Mouse (Mus musculus) thymus, postnatal 0 days (tissue): ENCODE measurements at regions not wholly inside any gene's neighbourhood (a gene's known extent, or its start where the extent isn't known, plus 50 kb on each side); places are given as distances from the start of the nearest gene placed in this dataset.
A peak's percentile ranks its signal among the peaks of the same experiment; 100 is the strongest.

Experiments used
- DNase-seq: peaks from one replicate; pipeline ENCODE4 v3.0.0-alpha.2; 2015; ENCODE audit warnings: low spot score

DNA sequence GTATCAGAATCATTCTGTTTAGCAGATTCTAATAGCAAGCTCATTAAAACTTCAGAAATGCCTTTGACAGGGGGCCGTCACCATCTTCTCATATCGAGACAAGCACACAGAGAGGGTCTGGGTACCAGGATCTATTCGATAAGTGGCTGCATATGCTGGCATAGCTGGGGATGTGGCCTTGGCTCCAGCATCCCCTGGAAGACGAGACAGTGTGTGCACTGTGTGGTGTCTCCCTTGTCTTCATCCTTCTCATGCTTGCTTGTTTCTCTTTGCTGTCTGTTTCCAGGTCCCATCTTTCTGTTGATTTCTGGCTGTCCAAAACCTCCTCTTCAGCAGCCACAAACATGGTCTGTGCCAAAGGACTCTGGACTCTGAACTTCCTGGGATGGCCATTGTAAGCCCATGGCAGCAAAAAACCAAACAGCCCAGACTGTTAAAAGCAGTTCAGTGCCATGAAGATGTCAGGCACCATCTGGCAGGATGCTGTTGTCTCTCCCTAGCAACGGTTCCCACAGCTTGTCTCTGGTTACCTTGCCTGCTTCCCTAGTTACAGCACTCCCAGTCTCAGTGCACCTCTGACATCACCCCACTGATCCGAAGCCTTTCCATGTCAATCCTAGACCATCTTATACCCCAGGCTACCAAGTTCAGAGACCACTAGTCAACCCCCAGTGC is 56.5 kb downstream of the Kctd12 start:
- DNase-seq = no peak

DNA sequence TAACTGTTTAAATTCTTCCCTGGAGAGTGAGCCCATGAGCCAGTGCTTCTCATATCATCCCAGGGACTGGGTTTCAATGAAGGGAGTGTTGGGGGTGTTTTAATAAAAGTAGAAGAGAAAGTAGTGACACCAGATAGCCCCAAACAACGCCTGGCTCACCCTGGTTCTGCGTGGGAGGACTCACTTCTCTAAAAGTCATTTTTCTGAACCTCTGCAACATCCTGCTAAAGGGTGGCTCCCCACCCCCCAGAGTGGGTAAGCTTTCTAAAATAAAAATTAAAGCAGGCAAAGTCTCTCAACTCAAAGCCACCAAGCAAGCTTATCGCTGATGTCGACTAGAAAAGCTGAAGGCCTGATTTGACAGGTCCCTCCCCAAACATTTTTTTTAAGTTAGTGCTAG is 57.8 kb downstream of the Kctd12 start:
- DNase-seq = no peak

DNA sequence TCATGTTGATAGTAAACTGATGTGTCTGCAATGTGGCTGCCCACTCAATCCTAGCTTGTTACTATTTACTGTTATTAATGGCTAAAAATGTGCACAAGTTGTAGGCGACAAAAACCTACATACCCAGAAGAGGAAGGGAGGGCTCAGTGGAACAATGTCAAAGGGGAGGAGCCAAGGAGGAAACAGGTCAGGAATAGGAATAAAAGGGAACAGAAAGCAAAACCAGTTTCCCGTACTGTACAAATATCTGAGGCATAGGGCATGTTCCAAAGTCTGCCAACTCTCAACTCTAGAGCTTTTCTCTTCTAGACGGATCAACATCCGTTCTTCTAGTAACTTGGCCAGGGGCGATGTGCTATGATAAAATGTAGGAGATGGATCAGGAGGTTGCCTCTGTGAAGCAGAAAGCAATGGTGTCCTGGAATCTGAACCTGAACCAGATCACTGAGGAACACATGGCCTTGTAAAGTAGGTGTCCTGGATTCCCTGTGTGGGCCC is 59.9 kb downstream of the Kctd12 start:
- no peak for DNase-seq

DNA sequence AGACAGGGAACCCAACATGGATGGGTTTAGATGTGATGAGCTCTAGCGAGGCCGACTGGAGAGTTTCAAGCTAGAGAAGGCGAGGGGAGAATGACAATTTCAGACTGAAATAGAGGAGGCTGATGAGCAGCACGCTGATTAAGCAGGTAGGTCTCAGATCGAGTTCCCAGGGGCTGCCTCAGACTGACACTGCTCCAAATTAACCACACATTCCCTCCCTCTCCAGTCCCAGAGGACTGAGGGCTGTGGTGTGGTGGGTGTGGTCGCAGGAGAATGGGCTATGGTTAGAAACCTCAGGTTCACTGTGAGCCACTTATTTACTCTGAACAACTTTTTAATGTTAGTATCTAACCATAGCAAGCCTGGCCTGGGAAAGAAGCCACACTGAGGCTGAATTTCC is 62.0 kb downstream of the Kctd12 start:
- no peak for DNase-seq

DNA sequence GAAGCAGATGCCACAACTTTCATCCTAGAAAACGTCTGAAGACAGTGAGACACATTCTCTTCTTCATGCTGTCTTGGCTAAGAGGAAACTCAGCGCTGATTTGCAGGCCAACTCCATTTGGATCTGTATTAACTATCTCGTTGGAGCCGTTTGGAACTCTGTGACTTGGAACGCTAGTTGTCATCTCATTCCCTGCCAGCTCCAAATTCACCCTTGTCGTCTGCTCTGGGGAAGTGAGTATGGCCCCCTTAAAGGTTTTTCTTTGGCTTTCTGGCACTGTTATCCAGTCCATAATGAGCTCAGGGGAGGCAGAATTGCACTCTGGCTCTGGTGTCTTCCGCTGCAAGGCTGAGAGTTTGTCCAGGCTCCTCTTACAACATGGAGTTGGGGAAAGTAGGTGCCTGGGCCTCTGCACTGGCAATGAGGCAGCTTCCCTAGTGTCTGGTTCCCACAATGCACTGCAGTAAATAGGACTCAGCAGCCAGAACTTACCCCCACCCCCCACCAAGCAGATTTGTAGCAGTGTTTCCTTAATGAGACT is 63.1 kb downstream of the Kctd12 start:
- DNase-seq = no peak

DNA sequence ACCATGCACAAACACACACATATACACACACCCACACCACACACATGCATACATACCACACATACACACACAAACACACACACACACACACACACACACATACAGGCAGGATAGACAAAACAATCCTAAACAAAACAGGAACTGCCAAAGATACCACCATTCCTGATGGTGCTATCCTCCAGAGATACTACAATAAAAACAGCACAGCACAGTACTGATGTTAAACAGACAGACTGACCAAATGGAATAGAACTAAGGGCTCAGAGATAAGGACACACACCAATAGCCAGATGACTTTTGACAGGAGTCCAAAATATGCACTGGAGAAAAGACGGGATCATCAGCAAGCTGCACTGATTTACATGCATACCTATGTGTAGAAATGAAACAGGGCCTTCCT is 64.5 kb downstream of the Kctd12 start:
- no peak for DNase-seq

DNA sequence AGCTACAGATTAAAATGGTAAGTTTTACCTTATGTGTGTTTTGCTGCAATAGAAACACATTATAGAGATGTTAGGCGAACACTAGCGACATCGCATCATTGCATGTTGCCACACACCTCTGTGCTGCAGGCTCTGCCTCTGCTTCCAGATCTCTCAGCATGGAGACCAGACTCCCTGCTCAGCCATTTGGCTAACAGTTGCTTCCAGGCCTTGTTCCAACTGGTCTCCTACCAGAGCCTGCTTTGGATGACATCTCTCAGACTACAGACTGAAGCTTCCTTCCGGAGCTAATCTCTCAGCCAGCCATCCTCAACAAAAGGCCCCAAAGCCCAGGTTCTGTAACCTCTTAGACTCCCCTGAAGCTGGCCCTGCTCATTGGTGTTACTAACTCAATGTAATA is 66.5 kb downstream of the Kctd12 start:
- DNase-seq = no peak

DNA sequence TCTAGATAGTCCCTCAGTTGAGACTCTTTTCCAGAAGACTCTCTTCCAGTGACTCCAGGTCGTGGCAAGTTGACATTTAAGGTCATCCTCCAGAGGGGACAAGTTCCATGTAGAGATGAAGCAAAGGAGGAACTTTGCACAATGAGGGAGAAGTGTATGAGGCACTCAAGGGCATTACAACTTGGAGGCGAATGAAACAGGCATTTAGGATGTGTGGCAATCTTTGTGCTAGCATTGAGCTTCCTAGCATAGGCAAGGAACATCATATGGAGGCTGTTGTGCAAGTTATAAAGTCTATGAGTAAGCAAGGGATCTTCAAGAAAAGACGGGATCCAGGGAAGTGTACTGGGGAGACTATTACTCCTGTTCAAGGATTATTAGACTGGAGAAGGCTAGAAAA is 70.9 kb downstream of the Kctd12 start:
- no peak for DNase-seq

DNA sequence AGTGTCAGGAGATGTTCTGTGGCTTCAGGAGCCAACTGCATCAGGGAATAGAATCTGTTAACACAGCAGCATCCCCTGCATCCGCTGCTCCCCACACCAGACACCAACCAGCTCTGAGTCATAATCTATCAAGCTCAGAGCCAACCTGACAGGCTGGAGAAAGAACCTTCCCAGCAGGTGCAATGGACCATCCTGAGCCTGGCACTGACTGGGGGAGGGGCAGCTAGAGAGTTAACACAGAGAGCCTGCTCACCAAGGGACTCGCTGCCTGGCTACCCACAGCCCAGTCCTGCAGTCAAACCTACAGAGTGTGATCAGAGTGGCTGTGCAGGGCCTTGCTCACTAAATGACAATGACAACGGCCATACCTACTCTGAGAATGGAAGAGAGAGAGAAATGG is 73.4 kb downstream of the Kctd12 start:
- DNase-seq = no peak

DNA sequence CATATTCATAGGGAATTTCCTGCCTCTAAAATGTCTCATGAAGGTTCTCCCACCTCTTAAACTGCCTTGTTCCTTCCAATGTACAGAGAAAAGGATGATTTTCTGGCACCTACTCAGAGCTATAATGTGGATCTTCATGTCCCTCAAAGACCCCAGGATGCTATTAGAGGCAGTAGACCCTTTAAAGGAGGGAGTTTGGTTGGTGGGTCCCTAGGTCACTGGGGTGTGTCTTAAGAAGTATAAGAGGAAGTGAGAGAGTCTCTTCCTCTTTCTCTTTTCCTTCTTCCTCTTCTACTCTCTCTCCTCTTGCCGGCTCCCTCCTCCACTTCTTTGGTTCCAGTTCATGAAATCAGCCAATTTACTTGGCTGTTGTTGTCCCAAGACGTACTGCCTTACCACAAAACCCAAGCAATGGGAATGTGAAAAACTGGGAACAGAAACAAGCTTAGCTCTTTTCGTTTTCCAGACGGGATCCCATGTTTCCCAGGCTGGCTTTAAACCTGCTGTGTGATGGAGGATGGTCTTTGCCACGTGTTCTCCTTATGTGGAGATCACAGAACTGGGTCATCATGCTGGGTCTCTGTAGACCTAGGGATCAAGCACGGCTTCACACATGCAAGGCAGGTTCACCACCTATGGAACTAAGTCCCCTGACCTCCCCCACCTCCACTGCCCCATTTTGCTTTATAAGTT is 74.9 kb downstream of the Kctd12 start:
- DNase-seq = no peak

DNA sequence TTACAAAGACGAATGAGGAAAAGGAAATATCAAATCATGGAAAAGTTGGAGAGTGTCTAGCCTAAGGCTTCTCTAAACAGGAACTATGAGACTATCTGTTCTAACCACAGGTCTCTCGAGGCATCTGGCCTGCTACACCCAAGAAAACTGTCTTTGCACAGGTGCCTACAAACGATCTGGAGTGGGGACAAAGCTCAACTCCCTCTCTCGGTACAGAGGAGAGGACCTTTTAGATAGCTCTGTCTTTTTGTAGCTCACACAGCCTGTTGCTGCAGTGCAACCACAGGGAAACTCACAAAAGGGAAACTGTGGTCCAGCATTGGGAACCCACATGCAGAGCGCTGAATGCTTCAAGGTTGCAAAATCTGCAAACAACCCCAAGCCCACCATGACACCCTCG is 75.6 kb downstream of the Kctd12 start:
- peak; percentile 45 for DNase-seq

DNA sequence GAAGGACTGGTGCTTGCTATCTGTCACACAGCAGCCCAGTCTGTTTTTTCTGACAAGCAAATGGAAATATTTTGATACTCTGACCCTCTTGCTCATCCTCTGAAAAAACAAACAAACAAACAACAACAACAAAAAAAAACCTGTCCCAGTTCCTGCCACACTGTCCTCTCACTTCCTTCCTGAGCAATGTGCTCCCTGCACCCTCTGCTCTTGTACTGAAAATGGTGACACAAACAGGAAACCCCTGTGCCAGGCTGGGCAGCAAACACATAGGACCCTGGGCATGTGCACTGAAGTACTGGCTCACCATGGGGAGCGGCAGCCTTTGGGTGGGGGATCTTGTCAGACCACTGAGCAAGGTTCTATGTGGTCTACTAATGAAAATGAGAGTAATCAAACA is 76.2 kb downstream of the Kctd12 start:
- DNase-seq = peak; percentile 32

DNA sequence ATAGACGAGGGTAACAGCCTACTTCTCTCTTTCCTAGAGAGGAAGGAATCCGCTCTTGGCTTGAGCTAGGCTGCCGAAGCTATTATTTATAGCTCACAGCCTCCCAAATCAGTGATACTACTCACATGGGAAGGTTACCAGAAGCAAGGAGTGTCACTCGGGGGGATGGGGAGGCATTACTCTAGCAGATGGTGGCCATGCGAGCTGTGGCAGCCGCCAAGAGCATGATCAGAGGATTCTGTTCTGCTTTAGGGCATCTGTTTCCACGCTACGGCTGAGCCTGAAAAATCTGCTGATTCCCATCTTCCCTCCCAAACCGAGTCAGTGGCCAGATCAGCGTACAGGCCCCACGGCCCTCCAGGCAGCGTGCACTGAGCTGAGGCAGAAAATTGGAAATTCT is 79.5 kb downstream of the Kctd12 start:
- no peak for DNase-seq

DNA sequence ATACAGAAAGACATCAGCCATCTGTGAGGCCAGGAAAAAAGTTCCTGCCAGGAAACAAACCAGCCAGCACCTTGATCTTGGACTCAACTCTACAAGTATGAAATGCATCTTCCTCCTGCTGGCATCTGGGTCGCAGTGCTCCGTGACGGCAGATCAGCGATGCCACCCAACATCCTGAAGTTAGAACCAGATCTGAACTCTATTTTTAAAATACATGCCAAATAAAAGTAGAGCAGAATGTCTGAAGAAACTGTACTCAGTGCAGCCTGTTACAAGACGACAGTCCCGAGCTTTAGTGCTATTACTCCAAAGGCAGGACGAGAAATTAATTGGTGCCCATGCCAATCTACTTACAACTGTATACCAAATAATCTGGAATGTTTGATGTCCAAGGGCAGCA is 80.2 kb downstream of the Kctd12 start:
- no peak for DNase-seq

DNA sequence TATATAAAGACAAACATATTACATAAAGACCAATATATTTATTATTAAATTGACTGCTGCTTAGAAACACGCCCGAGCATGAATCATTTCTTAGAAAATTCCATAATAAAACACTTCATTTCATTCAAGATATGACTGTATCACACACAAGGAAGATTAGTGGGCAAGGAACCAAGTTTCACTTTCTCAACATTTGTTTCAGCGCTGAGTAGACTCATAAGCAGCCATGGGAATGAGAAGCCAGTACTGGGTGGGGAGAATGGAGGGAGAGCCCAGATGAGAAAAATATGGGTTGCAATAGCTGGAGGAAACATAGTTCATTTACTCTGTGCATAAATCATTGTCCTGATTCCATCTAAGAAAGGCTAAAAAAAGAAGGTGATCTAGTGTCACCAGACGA is 84.0 kb downstream of the Kctd12 start:
- DNase-seq = no peak

DNA sequence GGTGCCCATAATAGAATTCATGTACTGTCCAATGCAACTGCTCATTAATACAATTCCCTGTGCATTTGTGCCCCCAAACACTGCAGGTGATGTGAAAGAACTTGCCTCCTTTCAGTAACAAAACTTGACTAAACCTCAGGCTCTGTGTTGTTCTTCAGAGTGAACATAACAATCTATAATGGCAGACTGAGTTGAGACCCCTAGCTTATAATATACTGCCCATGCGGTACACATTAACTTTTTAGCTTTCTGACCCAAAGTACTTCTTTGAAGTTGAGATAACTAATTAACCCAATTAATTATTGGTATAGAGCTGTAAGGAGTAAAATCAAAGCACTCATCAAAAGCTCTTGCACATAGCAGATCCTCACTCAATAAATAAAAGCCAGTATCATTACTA is 85.4 kb downstream of the Kctd12 start:
- no peak for DNase-seq

DNA sequence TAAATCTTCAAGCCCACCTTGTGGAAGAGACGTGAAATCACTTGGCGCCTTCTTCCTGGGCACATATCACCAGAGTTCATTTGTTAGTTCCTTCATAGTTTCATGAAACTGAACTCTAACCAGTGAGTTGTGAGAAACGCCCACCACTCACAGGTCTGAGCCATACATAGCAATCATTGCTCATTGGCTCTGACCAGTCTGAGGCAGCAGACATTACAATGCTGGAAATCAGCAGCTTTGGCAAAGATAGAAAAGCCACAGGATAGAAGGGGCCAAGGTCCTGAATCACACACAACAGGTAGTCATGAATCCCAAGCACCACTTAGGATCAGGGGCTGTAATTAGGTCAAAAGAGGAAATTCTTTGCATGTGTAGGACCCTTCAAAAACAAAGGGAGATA is 85.9 kb downstream of the Kctd12 start:
- no peak for DNase-seq

DNA sequence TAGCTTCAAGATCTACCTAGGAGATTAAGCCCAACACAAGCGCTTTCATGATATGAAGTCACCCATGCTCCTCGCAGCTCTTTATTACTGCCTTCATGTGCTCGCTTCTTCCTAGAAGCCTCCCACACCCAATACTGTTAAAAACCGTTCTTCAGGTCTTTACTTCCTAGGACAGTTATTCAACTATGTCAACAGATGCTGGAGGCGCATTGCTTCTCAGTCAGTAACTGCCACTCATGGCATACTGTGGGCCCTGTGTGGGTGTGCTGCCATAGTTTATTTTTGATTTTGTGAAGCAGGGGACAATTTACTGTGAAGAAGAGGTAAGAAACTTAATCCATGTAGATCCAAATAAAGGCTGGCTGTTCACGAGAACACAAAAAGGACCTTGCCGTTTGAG is 89.2 kb downstream of the Kctd12 start:
- no peak for DNase-seq

DNA sequence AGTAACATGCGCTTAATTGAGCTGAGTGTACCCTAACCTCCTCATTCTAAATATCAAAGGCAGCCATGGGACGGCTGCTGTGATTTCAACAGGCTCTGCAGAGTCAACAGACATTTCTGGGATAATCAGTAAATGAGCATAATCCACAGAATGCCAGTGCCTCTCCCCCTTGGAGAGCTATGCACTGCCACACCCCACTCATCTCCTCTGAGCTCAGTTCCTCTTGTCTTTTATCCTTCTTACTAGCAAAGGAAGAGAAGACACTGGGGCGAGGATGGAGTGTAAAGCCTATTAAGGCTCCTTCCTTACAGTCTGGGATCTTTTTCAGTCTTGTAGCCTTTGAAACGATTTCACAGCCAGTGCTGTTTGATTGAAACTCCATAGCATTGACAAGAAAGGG is 90.9 kb downstream of the Kctd12 start:
- no peak for DNase-seq

DNA sequence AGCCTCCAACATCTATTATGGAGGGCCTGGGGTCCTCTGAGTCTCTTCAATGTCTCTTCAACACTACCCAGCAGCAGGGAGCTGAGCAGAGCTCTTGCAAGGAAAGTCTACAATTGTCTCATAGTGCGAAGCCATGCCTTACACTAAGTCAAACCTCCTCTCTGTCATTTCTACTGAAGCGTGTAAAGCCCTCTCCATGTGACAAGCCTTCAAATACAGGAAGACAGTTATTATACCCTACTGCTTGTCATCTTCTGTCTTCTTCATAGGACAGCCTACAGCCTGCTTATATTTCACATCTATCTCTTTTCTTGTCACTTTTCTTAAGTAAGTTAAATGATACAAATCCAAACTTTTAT is 97.2 kb downstream of the Kctd12 start:
- no peak for DNase-seq

DNA sequence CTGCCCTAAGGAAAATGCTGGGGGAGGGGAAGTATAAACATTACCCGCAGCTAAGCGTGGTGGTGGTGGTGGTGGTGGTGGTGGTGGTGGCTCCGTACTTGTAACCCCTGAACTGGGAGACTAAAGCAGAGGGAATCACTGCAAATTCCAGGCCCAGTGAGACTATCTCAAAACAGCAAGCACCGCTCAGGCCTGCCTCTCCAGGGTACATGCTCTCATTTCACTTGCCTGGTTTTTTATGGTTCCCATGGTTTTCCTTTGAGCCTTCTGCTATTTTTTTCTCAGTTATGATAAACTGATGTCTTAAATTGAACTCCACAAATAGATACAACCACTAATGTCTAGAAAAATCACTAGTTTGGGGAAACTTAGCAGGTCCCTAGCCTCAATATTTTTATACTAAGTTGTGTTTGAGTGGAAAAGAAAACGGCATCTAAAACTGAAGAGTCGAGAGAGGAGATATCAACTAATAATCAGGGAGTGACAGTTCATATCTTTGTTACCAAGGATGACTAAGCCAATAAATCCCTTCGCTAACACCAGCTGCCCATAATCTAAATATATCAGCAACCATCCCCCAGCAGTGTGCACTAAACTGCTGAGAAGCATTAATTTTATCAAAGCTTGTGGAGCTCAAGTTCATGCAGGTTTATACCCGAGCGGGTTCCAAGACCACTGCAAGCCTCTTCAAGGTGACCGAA is 97.7 kb downstream of the Kctd12 start:
- no peak for DNase-seq

DNA sequence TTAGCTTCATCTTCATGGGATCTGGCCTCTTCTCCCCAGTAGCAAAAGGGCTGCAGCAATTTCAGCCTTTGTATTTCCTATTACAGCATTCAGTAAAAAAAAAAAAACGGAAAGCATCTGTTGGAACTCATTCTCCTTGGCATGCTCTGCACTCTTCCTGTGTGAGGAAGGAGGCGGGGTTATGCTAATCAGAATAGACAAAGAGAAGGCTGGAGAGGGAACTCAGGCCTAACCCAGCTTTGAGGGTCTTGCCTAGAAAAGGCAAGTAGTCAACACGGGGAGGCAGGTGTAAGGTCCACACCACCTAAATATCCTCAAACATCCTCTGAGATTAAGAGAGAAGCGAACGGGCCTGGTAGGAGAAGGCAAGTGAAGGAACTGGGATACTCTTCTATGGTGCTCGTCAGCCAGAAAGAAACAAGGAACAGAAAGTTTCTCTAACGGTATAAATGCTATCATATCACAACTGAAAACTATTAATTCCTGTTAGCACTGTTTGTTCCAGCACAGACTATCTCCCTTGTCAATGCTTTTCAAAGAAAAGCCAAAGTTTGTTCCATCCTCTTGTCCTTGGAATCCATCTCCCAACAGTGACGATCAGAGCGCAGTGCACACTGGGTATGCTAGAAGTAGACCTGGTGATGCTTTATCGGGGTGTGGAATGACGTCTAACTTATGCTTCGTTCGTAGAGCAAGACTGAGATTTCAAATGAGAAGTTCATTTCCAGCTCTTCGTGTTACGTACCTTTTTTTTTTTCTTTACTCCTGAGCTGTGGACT is 98.9 kb downstream of the Kctd12 start:
- peak; percentile 24 for DNase-seq
